Mouse (Mus musculus) duodenum, adult 2 months (tissue): ENCODE measurements around the gene Ndrg2. TPM values are rescaled to one million over a fixed set of nuclear protein-coding genes. Genes with fewer than 3 reads are reported as not detected.

ENCODE experiments used
- polyA plus RNA-seq: library from polyadenylated mRNA; depleted of rRNA; stranded (reverse); fragments of >200 nt; gene quantifications from 2 replicates; pipeline ENCODE4 v1.2.3, GENCODE M21; 2012; ENCODE audit warnings: low replicate concordance; rRNA removed

Ndrg2 gene
- 50.1 and 71.8 TPM in 2 replicates for polyA plus RNA-seq

DNA sequence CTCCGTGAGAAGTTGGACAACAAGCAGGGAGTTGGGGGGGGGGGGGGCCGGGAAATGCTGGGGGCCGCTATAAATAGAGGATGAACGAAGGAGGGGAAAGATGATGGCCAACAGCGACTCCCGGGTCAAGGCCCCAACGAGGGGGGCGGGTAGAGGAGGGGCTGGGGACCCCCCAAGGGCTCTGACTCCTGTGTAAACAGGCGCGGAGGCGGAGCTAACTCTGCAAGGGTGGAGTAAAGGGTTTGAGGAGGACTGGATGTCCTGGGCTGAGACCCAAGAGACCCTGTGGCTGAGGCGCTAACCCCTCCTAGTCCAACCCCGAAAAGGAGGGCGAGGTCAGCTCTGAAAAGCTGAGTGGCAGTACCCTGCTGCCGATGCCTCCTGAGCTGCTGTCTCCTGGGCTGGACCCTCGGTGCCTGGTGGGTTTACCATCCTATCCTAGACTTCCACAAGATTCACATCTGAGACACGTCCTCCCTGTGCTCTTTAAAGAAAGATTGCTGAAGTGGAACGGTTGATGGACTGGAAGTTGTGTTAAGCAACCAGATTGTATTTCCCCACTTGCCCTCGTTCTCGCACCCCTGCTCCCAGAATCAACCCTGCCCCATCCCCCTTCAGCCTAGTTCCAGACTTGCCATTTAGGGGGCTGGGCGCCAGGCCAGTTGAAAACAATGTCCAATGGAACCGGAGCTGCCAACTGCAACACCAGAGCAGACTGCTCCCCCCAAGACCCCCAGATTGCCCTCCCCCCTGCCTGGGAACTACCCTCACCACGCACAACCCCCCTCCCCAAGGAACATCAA lies at the start of gene Ndrg2:
TSS of gene Ndrg2 (minus strand) at position 199 of the 803 bp plus-strand sequence.

DNA sequence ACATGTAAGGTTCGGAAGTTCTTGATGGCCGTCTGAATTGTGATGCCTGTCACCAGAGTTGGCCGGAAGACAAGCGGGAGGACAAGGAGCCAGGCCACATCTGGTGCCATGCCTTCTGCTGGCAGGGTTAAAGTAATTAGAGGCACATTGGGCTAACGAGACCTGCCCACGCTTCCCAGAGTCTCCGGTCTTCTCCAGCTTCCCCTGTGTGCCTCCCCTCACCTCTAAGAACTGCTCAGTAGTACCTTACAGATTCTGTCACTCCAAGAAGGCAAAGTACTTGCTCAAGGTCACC lies 8.6 kb upstream of the Ndrg2 start, which contains the start of gene Rnase13:
TSS of gene Rnase13 (minus strand) at position 203 of the 295 bp plus-strand sequence.

DNA sequence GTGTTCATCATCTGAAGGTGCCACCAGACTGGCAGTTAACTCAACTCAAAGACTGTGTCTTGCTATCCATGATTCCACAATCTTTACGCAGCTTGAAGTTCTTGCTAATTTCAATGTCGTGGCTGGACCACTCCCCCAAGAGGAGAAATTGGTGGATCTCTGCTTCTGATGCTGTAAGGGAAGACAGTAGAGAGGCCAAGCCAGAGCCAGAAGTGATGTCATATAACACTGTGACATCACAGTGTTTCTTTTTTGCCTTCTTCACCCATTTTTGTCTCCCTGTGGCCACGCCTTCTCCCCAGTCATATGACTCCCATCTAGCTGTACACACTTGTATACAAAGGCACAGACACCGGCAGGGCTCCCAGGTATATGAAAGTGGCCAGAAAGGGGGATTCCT lies 4.2 kb upstream of the Ndrg2 start, which contains the start of gene Tppp2:
TSS of gene Tppp2 (plus strand) at position 301 of the 400 bp plus-strand sequence.

DNA sequence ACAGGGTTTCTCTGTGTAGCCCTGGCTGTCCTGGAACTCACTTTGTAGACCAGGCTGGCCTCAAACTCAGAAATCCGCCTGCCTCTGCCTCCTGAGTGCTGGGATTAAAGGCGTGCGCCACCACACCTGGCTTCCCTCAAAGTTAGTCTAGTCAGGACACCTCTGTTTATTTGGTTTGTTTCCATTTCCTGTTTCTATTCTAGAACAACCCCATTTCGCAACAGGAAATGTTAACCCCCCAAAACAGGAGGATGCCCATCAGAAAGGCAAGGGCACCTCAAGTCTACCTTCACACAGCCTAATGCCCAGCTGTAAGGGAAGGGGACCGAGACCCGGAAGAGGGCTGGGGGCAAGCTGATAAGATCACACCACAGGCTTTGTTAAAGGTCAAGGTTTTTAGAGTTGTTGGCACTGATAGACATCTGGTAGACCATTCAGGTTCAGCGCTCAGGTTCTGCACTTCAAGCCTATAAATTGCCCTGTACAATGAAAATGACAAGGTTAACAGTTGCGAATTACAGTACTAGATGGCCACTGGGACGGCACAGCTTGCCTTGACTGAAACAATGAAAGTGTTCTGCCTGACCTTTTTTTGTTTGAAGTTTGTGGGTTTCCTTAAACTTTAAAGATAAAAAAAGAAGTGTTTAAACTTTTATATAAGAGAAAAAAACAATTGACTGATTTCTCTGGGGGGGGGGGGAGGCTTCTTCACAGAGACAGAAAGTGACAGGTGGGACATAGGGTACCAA lies 21.6 kb downstream of the Ndrg2 start, which contains the start of gene Slc39a2:
TSS of gene Slc39a2 (plus strand) at position 699 of the 749 bp plus-strand sequence.

DNA sequence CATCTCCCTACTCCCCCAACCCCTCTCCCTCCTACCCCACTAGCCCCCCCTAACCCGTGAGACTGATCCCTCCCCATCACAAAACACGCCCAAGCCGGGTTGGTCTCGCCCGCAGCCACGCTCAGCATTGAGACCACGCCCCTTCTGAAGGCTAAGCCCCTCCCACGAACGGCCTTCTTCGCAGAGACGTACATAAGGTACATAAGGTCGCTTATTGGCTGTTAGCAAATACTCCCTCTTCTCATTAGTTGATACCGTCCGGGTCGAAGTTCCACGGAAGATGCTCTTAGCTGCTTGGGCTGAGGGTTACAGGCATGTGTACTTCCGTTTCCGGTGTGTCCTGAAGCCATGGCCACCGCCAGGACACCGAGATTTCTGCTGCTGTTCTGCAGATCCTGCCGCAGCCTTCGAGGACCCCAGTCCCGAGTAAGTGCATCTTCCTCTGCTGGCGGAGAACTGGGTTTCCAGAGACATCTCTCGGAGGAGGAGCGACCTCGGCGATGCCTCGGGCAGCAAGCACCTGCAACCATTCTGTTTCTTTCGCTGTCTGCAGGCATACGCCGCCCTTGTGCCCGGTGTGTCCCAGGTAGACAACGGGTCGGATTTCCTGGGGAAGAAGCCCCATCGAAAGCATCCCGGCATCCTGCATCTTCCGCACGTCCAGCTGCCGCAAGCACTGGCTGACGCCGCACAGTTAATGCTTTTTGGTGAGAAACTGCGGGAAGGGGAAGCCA lies 29.2 kb downstream of the Ndrg2 start, which contains the start of gene Mettl17:
TSS of gene Mettl17 (plus strand) at position 245 of the 734 bp plus-strand sequence.

Other genes starting within 250 kb of the Ndrg2 start
- not detected in 2 replicates for gene Gm17079, start 218.7 kb downstream of the Ndrg2 start, polyA plus RNA-seq
- gene Gm5800, start 197.0 kb downstream of the Ndrg2 start, polyA plus RNA-seq = not detected in 2 replicates
- gene Ang4, start 140.6 kb downstream of the Ndrg2 start, polyA plus RNA-seq = 36.8 and 128 TPM in 2 replicates
- not detected in 2 replicates for gene AY358078, start 114.1 kb downstream of the Ndrg2 start, polyA plus RNA-seq
- gene Ear6, start 60.5 kb downstream of the Ndrg2 start, polyA plus RNA-seq = not detected in 2 replicates
- 27.0 and 44.2 TPM in 2 replicates for gene Mettl17, start 29.3 kb downstream of the Ndrg2 start, polyA plus RNA-seq
- gene Slc39a2, start 21.3 kb downstream of the Ndrg2 start, polyA plus RNA-seq = 0.19 and 0.39 TPM in 2 replicates
- gene Tppp2, start 4.3 kb upstream of the Ndrg2 start, polyA plus RNA-seq = not detected in 2 replicates
- not detected in 2 replicates for gene Rnase13, start 8.6 kb upstream of the Ndrg2 start, polyA plus RNA-seq
- 22.0 and 27.8 TPM in 2 replicates for gene Arhgef40, start 70.6 kb upstream of the Ndrg2 start, polyA plus RNA-seq
- 93.4 and 133 TPM in 2 replicates for gene Tmem253, start 101.5 kb upstream of the Ndrg2 start, polyA plus RNA-seq
- gene Zfp219, start 106.6 kb upstream of the Ndrg2 start, polyA plus RNA-seq = 69.3 and 77.5 TPM in 2 replicates
- gene Olfr221, start 128.3 kb upstream of the Ndrg2 start, polyA plus RNA-seq = not detected in 2 replicates
- 17.5 and 30.5 TPM in 2 replicates for gene Hnrnpc, start 189.9 kb upstream of the Ndrg2 start, polyA plus RNA-seq
- 0.44 and 10.3 TPM in 2 replicates for gene Rpgrip1, start 196.5 kb upstream of the Ndrg2 start, polyA plus RNA-seq